Mouse (Mus musculus) midbrain, postnatal 0 days (tissue): ENCODE data around the gene Dclk1. TPM values are rescaled to one million over a fixed set of nuclear protein-coding genes. Genes with fewer than 3 reads are reported as not detected.

Experiments
- ATAC-seq: fragments of 200-750 bp; cut with Nextera tagmentation; 2 replicates; pipeline ENCODE4 v1.8.0; 2017; ENCODE audit warnings: moderate number of reproducible peaks, mild to moderate bottlenecking, moderate TSS enrichment, moderate library complexity; ENCODE audit not compliant: low FRiP score
- DNase-seq: peaks from one replicate; pipeline ENCODE4 v3.0.0-alpha.2; 2015; ENCODE audit warnings: low spot score
- H3K27ac ChIP-seq: fragments of 300-500 bp; sonication (generic); 2 replicates; pipeline ENCODE4 v1.5.1; 2014; ENCODE audit warnings: low read depth, mild to moderate bottlenecking, low read length, mixed read lengths
- H3K27me3 ChIP-seq: fragments of 300-500 bp; sonication (generic); 2 replicates; pipeline ENCODE4 v1.6.1; 2014; ENCODE audit warnings: low read length, control low read depth, mixed read lengths; ENCODE audit not compliant: insufficient read depth
- H3K36me3 ChIP-seq: fragments of 300-500 bp; sonication (generic); 2 replicates; pipeline ENCODE4 v1.6.1; 2014; ENCODE audit warnings: low read length, control low read depth, mixed read lengths; ENCODE audit not compliant: insufficient read depth
- H3K4me1 ChIP-seq: fragments of 300-500 bp; sonication (generic); 2 replicates; pipeline ENCODE4 v1.6.1; 2014; ENCODE audit warnings: mild to moderate bottlenecking, control low read depth, antibody characterized with exemption, low read length, mixed read lengths; ENCODE audit not compliant: insufficient read depth
- H3K4me2 ChIP-seq: fragments of 300-500 bp; sonication (generic); 2 replicates; pipeline ENCODE4 v1.6.1; 2014; ENCODE audit warnings: low read depth, mild to moderate bottlenecking, low read length, mixed read lengths; ENCODE audit not compliant: poor library complexity, severe bottlenecking
- H3K4me3 ChIP-seq: fragments of 300-500 bp; sonication (generic); 2 replicates; pipeline ENCODE4 v1.5.1; 2014; ENCODE audit warnings: low read depth, mild to moderate bottlenecking, low read length, moderate library complexity
- H3K9ac ChIP-seq: fragments of 300-500 bp; sonication (generic); replicated peaks from 2 replicates; pipeline ENCODE4 v1.6.1; 2014; ENCODE audit warnings: mild to moderate bottlenecking, low read length, moderate library complexity, mixed read lengths; ENCODE audit not compliant: poor library complexity, severe bottlenecking
- H3K9me3 ChIP-seq: fragments of 300-500 bp; sonication (generic); 2 replicates; pipeline ENCODE4 v1.6.1; 2016; ENCODE audit warnings: low read length, control low read depth
- CTCF ChIP-seq: IDR thresholded peaks from 2 replicates; pipeline ENCODE4 v1.5.1; 2016; ENCODE audit warnings: antibody characterized with exemption, mild to moderate bottlenecking
- WGBS: fragments of 180-500 bp; shearing (Covaris S2); extraction: QIAGEN DNeasy Blood & Tissue Kit; methylation state at CpG from one replicate; pipeline ENCODE4 v1.1.7; 2014; 5-methylcytosine and 5-hydroxymethylcytosine counted together
- polyA plus RNA-seq: library from polyadenylated mRNA; unstranded; fragments of >200 nt; fragmentation: Nextera tagmentation; extraction: Ambion mirVana; gene quantifications from 2 replicates; pipeline ENCODE4 v1.2.1, GENCODE M21; 2015
- total RNA-seq: library from RNA; depleted of rRNA; stranded (reverse); fragments of >200 nt; gene quantifications from 2 replicates; pipeline ENCODE4 v1.2.3, GENCODE M21; 2014

Dclk1 gene
- total and polyA plus RNA-seq, 2 experiments from 2014 or later, result 219 to 307 TPM

- Histone ChIP-seq H3K27me3 (no peaks in the 10 kb centered on the region), H3K36me3 (no peaks in the 10 kb centered on the region), H3K4me1 (no peaks in the 10 kb centered on the region), H3K9ac (no peak overlapping the region), H3K9me3 (no peaks in the 10 kb centered on the region), H3K27ac (no peak overlapping the region), H3K4me3 (no peak overlapping the region), H3K4me2 (no peak overlapping the region)
- no peak for ATAC-seq
- no peak for TF ChIP-seq CTCF
- DNase-seq, result no peak
- 87% methylated on average over 4 of the region's 4 CpGs for WGBS
Observed at GRCm38 (mm10) chr3:55551912-55552311, 309.7 kb downstream of the Dclk1 start.

DNA sequence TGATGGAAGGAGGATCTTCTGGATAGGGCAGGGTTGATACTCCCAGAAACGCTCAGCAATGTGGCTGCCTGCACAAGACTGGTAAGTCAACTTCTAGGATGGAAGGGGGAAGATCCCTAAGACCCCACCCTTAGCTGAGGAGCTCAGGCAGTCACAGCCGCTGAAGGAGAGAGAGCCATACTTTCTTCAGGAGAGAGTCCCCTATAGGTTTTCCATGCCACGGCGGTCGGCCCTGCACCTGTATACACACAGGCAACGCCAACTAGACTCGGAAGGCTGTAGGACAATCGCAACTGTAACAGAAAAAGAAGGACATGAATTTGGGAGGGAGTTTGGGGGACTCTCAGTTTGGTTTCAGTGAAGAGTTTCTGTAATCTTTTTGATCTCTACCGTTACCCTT, 310.9 kb downstream of the Dclk1 start:
- H3K9ac ChIP-seq, result no peak overlapping the region
- H3K27me3 ChIP-seq, result no peaks in the 10 kb centered on the region
- no peak for ATAC-seq

DNA sequence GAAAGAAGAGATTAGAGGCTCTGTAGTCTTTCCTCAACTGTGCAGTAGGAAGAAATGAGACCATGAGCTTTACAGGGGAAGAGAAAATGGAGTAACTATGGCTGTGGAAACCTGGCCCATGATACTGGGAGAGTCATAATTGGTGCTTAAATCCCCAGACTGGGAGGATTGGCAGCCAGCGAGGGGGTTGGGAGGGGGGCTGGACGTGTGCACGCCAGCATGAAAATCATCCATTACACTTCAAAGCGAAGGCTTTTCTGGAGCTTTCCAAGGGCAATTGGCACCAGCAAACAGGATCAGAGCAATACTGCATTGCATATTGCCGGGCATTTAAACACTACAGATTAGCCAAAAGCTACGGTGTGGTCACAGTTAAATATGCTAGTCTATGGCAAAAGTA, 313.7 kb downstream of the Dclk1 start:
- H3K27me3 ChIP-seq, result no peaks in the 10 kb centered on the region
- H3K27ac ChIP-seq, result no peak overlapping the region
- H3K9ac ChIP-seq, result no peak overlapping the region
- H3K4me1 ChIP-seq, result no peaks in the 10 kb centered on the region
- TF ChIP-seq CTCF, result no peak
- ATAC-seq, result no peak
- no peak for DNase-seq
- no peaks in the 10 kb centered on the region for H3K9me3 ChIP-seq
- no peak overlapping the region for H3K4me3 ChIP-seq
- H3K36me3 ChIP-seq, result no peaks in the 10 kb centered on the region
- H3K4me2 ChIP-seq, result no peak overlapping the region
- 58% methylated on average over 6 of the region's 6 CpGs for WGBS

More for the DNA sequence above, 310.9 kb downstream of the Dclk1 start:
- no peak for DNase-seq
- Histone ChIP-seq H3K4me1 (no peaks in the 10 kb centered on the region), H3K27ac (no peak overlapping the region), H3K4me3 (no peak overlapping the region), H3K9me3 (no peaks in the 10 kb centered on the region), H3K36me3 (no peaks in the 10 kb centered on the region), H3K4me2 (no peak overlapping the region)
- WGBS, result 98% methylated on average over 9 of the region's 9 CpGs
- no peak for TF ChIP-seq CTCF

DNA sequence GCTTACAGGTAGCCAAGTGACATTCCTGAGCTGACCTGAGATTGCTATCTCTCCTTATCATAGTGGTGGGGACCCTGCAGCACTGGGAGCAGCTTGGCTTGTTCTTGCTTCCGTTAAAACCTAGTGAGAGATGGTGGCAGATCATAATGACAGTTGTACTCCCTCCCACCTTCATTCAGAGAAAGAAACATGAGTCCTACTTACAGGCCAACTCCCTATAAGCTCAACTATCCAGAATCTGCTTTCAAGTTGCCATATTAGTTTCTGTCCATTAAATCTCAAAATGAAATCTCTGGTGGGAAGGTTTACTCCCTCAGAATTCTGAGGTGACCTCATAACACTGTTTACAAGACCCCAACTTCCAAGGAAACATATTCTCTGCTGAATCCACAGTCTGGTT, 316.4 kb downstream of the Dclk1 start:
- Histone ChIP-seq H3K9me3 (no peaks in the 10 kb centered on the region), H3K4me3 (no peak overlapping the region), H3K27ac (no peak overlapping the region), H3K4me2 (no peak overlapping the region), H3K27me3 (no peaks in the 10 kb centered on the region), H3K9ac (no peak overlapping the region), H3K36me3 (no peaks in the 10 kb centered on the region), H3K4me1 (no peaks in the 10 kb centered on the region)
- TF ChIP-seq CTCF, result no peak
- ATAC-seq (no peak), DNase-seq (no peak)
- WGBS, result 90% methylated on average over 1 of the region's 1 CpGs

DNA sequence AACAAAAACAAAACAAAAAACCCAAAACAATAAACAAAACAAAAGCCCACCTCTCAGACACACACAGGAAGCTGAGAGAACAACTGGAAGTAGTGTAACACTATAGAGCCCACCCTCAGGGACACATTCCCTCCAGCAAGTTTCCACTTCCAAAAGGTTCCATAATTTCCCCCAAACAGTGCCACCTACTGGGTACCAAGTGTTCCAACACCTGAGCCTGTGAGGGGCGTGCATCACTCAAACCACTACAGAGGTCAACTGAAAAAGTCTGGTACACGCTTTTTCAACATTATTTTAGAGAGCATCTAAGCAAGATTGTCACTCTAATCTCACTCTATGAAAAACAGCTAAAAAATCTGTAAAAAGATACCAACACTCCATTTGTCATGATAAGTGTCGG, 325.3 kb downstream of the Dclk1 start:
- peak; percentile 29 for TF ChIP-seq CTCF
- DNase-seq (no peak), ATAC-seq (no peak)
- H3K36me3 ChIP-seq, result no peaks in the 10 kb centered on the region
- H3K9me3 ChIP-seq, result no peaks in the 10 kb centered on the region
- H3K4me3 ChIP-seq, result no peak overlapping the region
- no peaks in the 10 kb centered on the region for H3K27me3 ChIP-seq
- WGBS, result 90% methylated on average over 3 of the region's 3 CpGs
- no peak overlapping the region for H3K27ac ChIP-seq
- no peak overlapping the region for H3K4me2 ChIP-seq
- H3K4me1 ChIP-seq, result 0 out of 2 replicates have a peak, but pooled peaks cover 2% of the 10 kb centered on the region
- no peak overlapping the region for H3K9ac ChIP-seq

GRCm38 (mm10) chr3:55569539-55569938, 327.4 kb downstream of the Dclk1 start:
- no peaks in the 10 kb centered on the region for H3K9me3 ChIP-seq
- no peak for TF ChIP-seq CTCF
- no peaks in the 10 kb centered on the region for H3K27me3 ChIP-seq
- 58% methylated on average over 10 of the region's 10 CpGs for WGBS
- H3K9ac ChIP-seq, result no peak overlapping the region
- H3K27ac ChIP-seq, result no peak overlapping the region
- no peak overlapping the region for H3K4me3 ChIP-seq
- ATAC-seq (no peak), DNase-seq (no peak)
- no peaks in the 10 kb centered on the region for H3K36me3 ChIP-seq
- H3K4me2 ChIP-seq, result no peak overlapping the region
- H3K4me1 ChIP-seq, result 0 out of 2 replicates have a peak, but pooled peaks cover 2% of the 10 kb centered on the region
